Mouse (Mus musculus): ENCODE data around the gene Pold3. TPM values are rescaled to one million over a fixed set of nuclear protein-coding genes. Genes with fewer than 3 reads are reported as not detected.

The Pold3 gene
- polyA plus RNA-seq, 1 experiment: 19.8 TPM

DNA sequence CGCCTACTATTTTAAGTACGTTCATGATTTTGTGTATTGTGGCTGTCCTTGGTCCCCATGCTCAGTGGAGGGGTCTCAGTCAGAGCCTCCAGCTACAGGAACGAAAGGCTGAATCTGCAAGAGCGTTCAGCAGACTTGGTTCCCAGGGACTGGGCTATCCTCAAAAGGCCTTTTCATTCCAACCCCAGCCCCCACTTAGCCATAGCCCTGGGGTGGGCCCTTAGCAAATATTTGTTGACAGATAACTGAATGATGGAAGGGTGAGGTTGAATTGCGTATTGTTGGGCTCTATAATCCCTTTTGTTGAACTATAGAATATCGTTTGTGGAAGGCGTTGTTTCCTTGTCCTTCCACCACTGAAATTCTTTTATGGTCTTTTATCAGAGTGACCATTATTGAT lies 5.1 kb upstream of the Pold3 start:
- TF ChIP-seq USF1 (IDR thresholded peaks at IDR 0.05; ENCODE audit: low read depth): no peak
- TF ChIP-seq FOSL1 (IDR thresholded peaks at IDR 0.05; ENCODE audit: insufficient read depth, low read length, poor library complexity, severe bottlenecking): no peak
- TF ChIP-seq MYOD1 (IDR thresholded peaks at IDR 0.05; ENCODE audit: control insufficient read depth, insufficient read length, low read depth): no peak
- no peak for TF ChIP-seq CEBPB (IDR thresholded peaks at IDR 0.05; ENCODE audit: low read depth)
- TF ChIP-seq MYOG (IDR thresholded peaks at IDR 0.05; ENCODE audit: control insufficient read depth, extremely low read depth, insufficient read length): no peak
- no peak for TF ChIP-seq MAX (IDR thresholded peaks at IDR 0.05)
- no peak for TF ChIP-seq CTCF (IDR thresholded peaks at IDR 0.05; ENCODE audit: control insufficient read depth, insufficient read depth, insufficient read length)
- Histone ChIP-seq H3K36me3 (ENCODE audit: control insufficient read depth, insufficient read depth) (no peaks in the 10 kb centered on the region), H3K79me2 (ENCODE audit: control insufficient read depth, insufficient read depth) (no peaks in the 10 kb centered on the region), H3ac (ENCODE audit: control insufficient read depth, insufficient read length, low read depth) (no peak overlapping the region), H3K27me3 (ENCODE audit: control insufficient read depth, insufficient read depth, insufficient read length) (peaks cover 4% of the 10 kb centered on the region), H3K79me3 (ENCODE audit: low read depth) (no peaks in the 10 kb centered on the region), H3K4me3 (ENCODE audit: insufficient read depth, poor library complexity, severe bottlenecking) (no peak overlapping the region)

DNA sequence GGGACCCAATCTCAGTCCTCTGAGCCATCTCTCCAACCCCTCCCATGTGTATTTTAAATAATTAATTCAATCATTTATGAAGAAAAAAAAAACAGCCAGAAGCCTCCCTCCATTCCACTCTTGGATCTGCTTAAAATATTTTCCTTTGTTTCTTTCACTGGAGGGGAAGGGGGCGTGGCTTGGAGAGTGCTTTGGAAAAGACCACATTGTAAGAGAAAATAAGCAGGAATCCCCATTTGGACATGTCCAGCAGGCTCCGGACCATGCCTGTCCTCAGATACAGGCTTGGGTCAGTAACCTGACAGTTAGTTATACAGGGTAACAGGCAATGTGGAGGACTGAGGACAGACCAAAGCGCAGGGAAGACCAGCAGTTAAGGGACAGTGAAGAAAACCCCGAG lies 3.8 kb upstream of the Pold3 start:
- Histone ChIP-seq H3K36me3 (ENCODE audit: control insufficient read depth, insufficient read depth) (no peaks in the 10 kb centered on the region), H3K4me3 (ENCODE audit: insufficient read depth, poor library complexity, severe bottlenecking) (no peak overlapping the region), H3K27me3 (ENCODE audit: control insufficient read depth, insufficient read depth, insufficient read length) (peaks cover 4% of the 10 kb centered on the region), H3ac (ENCODE audit: control insufficient read depth, insufficient read length, low read depth) (no peak overlapping the region), H3K79me3 (ENCODE audit: low read depth) (peaks cover 7% of the 10 kb centered on the region), H3K79me2 (ENCODE audit: control insufficient read depth, insufficient read depth) (peaks cover 9% of the 10 kb centered on the region)
- TF ChIP-seq MAX (IDR thresholded peaks at IDR 0.05) (no peak), MYOG (IDR thresholded peaks at IDR 0.05; ENCODE audit: control insufficient read depth, extremely low read depth, insufficient read length) (no peak), MYOD1 (IDR thresholded peaks at IDR 0.05; ENCODE audit: control insufficient read depth, insufficient read length, low read depth) (no peak), CTCF (IDR thresholded peaks at IDR 0.05; ENCODE audit: control insufficient read depth, insufficient read depth, insufficient read length) (no peak), CEBPB (IDR thresholded peaks at IDR 0.05; ENCODE audit: low read depth) (no peak), FOSL1 (IDR thresholded peaks at IDR 0.05; ENCODE audit: insufficient read depth, low read length, poor library complexity, severe bottlenecking) (no peak), USF1 (IDR thresholded peaks at IDR 0.05; ENCODE audit: low read depth) (no peak)

DNA sequence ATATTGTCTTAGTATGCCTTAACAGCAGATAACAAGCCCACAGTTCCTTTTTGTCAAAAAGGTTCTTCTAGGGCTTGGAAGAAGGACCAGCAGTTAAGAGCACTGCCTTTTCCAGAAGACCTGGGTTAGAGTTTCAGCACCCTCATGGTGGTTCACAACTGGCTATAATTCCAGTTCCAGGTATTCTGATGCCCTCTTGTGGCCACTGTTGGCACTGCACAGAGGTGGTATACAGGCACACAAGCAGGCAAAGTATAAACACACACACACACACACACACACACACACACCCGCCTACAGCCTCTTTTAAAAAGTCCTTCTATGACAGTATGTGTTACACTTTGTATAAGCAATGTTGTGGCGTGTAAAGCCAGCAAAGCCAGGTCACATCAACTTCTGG lies 2.8 kb upstream of the Pold3 start:
- TF ChIP-seq MYOD1 (IDR thresholded peaks at IDR 0.05; ENCODE audit: control insufficient read depth, insufficient read length, low read depth) (no peak), CTCF (IDR thresholded peaks at IDR 0.05; ENCODE audit: control insufficient read depth, insufficient read depth, insufficient read length) (no peak), CEBPB (IDR thresholded peaks at IDR 0.05; ENCODE audit: low read depth) (no peak), FOSL1 (IDR thresholded peaks at IDR 0.05; ENCODE audit: insufficient read depth, low read length, poor library complexity, severe bottlenecking) (no peak), USF1 (IDR thresholded peaks at IDR 0.05; ENCODE audit: low read depth) (no peak), MAX (IDR thresholded peaks at IDR 0.05) (no peak), MYOG (IDR thresholded peaks at IDR 0.05; ENCODE audit: control insufficient read depth, extremely low read depth, insufficient read length) (no peak)
- Histone ChIP-seq H3K79me3 (ENCODE audit: low read depth) (peaks cover 10% of the 10 kb centered on the region), H3K79me2 (ENCODE audit: control insufficient read depth, insufficient read depth) (peaks cover 18% of the 10 kb centered on the region), H3ac (ENCODE audit: control insufficient read depth, insufficient read length, low read depth) (no peak overlapping the region), H3K36me3 (ENCODE audit: control insufficient read depth, insufficient read depth) (peaks cover 5% of the 10 kb centered on the region), H3K27me3 (ENCODE audit: control insufficient read depth, insufficient read depth, insufficient read length) (peaks cover 2% of the 10 kb centered on the region), H3K4me3 (ENCODE audit: insufficient read depth, poor library complexity, severe bottlenecking) (no peak overlapping the region)

DNA sequence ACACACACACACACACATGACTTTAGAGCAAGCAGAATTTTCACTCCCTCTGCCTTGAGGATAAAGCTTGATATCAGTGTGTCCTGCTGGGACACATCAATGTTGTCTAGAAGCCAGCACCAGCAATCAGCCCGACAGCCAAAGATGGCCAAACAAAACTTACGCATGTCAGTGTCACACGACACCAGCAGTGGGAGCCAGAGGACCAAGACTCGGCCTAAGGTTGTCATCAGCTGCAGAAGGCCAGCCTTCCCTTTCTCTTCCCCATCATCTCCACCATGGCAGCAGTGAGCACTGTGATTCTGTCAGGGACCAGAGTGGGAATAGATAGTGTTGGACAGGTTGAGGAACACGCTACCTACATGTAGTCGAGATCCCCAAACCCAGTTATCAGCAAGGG lies 2.1 kb upstream of the Pold3 start:
- Histone ChIP-seq H3K79me3 (ENCODE audit: low read depth) (peaks cover 13% of the 10 kb centered on the region), H3K4me3 (ENCODE audit: insufficient read depth, poor library complexity, severe bottlenecking) (no peak overlapping the region), H3K27me3 (ENCODE audit: control insufficient read depth, insufficient read depth, insufficient read length) (no peaks in the 10 kb centered on the region), H3K79me2 (ENCODE audit: control insufficient read depth, insufficient read depth) (peaks cover 26% of the 10 kb centered on the region), H3K36me3 (ENCODE audit: control insufficient read depth, insufficient read depth) (peaks cover 11% of the 10 kb centered on the region), H3ac (ENCODE audit: control insufficient read depth, insufficient read length, low read depth) (no peak overlapping the region)
- TF ChIP-seq USF1 (IDR thresholded peaks at IDR 0.05; ENCODE audit: low read depth): peak; percentile 44
- no peak for TF ChIP-seq CTCF (IDR thresholded peaks at IDR 0.05; ENCODE audit: control insufficient read depth, insufficient read depth, insufficient read length)
- no peak for TF ChIP-seq MAX (IDR thresholded peaks at IDR 0.05)

DNA sequence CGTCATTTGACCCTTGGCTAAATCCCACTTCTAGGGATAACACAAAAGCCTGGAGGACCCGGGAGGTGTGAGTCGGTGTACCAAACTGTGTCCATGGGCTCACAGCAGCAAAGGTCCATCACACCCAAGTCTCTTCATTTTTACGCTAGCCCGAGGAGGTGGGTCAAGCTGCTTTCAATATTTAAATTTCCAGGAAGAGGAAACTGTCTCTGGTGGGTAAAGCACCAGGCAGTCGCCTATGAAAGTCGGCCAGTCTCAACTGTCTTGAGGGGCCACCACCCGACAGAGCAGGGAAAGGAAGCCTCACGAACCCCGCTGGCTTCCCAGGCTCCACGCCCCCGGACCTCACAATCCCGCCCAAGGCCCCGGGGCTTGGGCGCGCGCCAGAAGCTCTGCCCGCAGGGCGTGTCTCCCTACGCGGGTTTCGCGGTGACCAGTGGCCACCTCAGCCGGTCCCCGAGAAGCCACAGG lies 539 bp downstream of the Pold3 start:
- peaks cover 40% of the 10 kb centered on the region for H3K79me2 ChIP-seq (ENCODE audit: control insufficient read depth, insufficient read depth)
- H3ac ChIP-seq (ENCODE audit: control insufficient read depth, insufficient read length, low read depth): peak overlapping the region; percentile 95
- H3K79me3 ChIP-seq (ENCODE audit: low read depth): peaks cover 16% of the 10 kb centered on the region
- no peak for TF ChIP-seq USF1 (IDR thresholded peaks at IDR 0.05; ENCODE audit: low read depth)
- TF ChIP-seq MAX (IDR thresholded peaks at IDR 0.05): no peak
- TF ChIP-seq CEBPB (IDR thresholded peaks at IDR 0.05; ENCODE audit: low read depth): no peak
- no peak for TF ChIP-seq FOSL1 (IDR thresholded peaks at IDR 0.05; ENCODE audit: insufficient read depth, low read length, poor library complexity, severe bottlenecking)
- TF ChIP-seq CTCF (IDR thresholded peaks at IDR 0.05; ENCODE audit: control insufficient read depth, insufficient read depth, insufficient read length): no peak
- TF ChIP-seq MYOD1 (IDR thresholded peaks at IDR 0.05; ENCODE audit: control insufficient read depth, insufficient read length, low read depth): no peak
- no peak for TF ChIP-seq MYOG (IDR thresholded peaks at IDR 0.05; ENCODE audit: control insufficient read depth, extremely low read depth, insufficient read length)
- H3K27me3 ChIP-seq (ENCODE audit: control insufficient read depth, insufficient read depth, insufficient read length): no peaks in the 10 kb centered on the region
- H3K36me3 ChIP-seq (ENCODE audit: control insufficient read depth, insufficient read depth): peaks cover 25% of the 10 kb centered on the region
- H3K4me3 ChIP-seq (ENCODE audit: insufficient read depth, poor library complexity, severe bottlenecking): peak overlapping the region; percentile 89

DNA sequence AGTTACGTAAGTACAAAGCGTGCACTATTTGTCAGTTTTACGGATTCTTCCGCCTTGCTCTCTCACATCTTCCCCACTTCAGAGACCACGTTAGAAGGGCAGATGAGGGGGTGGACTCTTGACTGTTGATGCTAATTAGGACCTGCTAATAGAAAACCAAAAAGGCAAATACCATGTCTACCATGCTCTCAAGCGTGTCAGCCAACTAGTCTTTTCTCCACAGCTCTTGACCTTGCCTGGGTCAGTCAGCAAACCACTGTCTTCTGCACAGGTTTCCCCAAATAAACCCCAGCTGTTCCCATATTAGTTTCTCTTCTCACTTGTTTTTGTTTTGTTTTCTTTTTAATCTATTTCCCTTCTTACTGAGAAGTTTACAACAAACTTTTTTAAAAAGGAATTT lies 7.1 kb downstream of the Pold3 start:
- TF ChIP-seq CEBPB (IDR thresholded peaks at IDR 0.05; ENCODE audit: low read depth): no peak
- TF ChIP-seq MYOD1 (IDR thresholded peaks at IDR 0.05; ENCODE audit: control insufficient read depth, insufficient read length, low read depth): no peak
- no peak for TF ChIP-seq USF1 (IDR thresholded peaks at IDR 0.05; ENCODE audit: low read depth)
- TF ChIP-seq MAX (IDR thresholded peaks at IDR 0.05): no peak
- no peak for TF ChIP-seq CTCF (IDR thresholded peaks at IDR 0.05; ENCODE audit: control insufficient read depth, insufficient read depth, insufficient read length)
- no peak for TF ChIP-seq MYOG (IDR thresholded peaks at IDR 0.05; ENCODE audit: control insufficient read depth, extremely low read depth, insufficient read length)
- no peak for TF ChIP-seq FOSL1 (IDR thresholded peaks at IDR 0.05; ENCODE audit: insufficient read depth, low read length, poor library complexity, severe bottlenecking)
- no peak overlapping the region for H3ac ChIP-seq (ENCODE audit: control insufficient read depth, insufficient read length, low read depth)
- peaks cover 29% of the 10 kb centered on the region for H3K79me2 ChIP-seq (ENCODE audit: control insufficient read depth, insufficient read depth)
- H3K36me3 ChIP-seq (ENCODE audit: control insufficient read depth, insufficient read depth): peaks cover 46% of the 10 kb centered on the region
- H3K4me3 ChIP-seq (ENCODE audit: insufficient read depth, poor library complexity, severe bottlenecking): no peak overlapping the region
- peaks cover 10% of the 10 kb centered on the region for H3K79me3 ChIP-seq (ENCODE audit: low read depth)
- H3K27me3 ChIP-seq (ENCODE audit: control insufficient read depth, insufficient read depth, insufficient read length): no peaks in the 10 kb centered on the region

Data from C2C12 (cell line).